Mouse (Mus musculus): Measurements from ENCODE around the gene Il6.
"Not testable (repeated sequence)": the region's sequence is repeated elsewhere in the genome, so short reads cannot be mapped to it uniquely, and the experiment has no call there.

The Il6 gene

GRCm38 (mm10) chr5:30012726-30013503 is at the start of gene Il6:
TSS of gene Il6 (plus strand) at chr5:30013114.
- peak; percentile 62 to 89 for DNase-seq (ENCODE audit: low spot score in 2 of 2)

- no peak for DNase-seq (ENCODE audit: low spot score in 2 of 2)
These were observed 49.4 kb upstream of the Il6 start for GRCm38 (mm10) chr5:29963488-29963887.

DNA sequence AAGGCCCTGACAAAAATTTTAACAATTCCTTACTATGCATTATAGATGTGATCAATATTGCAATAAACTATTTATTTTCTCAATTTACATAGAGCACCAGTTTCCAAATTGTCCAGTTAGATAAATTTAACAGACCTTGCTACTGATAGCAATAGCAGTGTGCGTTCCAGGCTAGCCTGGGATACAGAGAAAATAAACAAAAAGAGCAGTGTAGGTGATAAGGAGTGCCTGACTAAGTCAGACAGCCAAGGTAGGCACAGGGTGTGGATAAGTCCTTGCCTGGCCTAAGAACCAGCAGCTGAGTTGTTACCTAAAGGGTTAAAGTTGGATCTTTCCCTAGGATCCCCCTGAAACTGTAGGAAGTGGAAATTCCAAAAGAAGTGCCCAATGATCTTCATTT is 42.7 kb upstream of the Il6 start:
- DNase-seq (ENCODE audit: low spot score in 2 of 2), result no peak

DNA sequence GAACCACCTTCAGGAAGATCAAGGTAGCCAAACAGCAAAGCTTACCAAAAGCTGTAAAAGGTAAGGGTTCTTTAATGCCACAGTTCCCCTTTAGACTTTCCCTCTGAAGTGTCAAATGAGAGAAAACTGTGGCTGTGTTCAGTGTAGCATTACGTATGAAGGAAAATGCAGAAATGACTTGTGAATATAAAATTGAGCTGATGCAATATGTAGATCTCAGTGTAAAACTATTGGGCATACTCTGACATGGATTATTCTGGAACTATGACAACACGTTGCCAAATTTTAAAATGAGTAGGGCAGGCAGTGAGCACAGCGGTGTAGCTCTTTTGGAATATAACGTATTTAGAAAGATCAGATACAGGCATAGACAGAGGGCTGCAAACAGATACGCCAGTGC is 40.1 kb upstream of the Il6 start:
- DNase-seq (ENCODE audit: low spot score in 2 of 2), result no peak

DNA sequence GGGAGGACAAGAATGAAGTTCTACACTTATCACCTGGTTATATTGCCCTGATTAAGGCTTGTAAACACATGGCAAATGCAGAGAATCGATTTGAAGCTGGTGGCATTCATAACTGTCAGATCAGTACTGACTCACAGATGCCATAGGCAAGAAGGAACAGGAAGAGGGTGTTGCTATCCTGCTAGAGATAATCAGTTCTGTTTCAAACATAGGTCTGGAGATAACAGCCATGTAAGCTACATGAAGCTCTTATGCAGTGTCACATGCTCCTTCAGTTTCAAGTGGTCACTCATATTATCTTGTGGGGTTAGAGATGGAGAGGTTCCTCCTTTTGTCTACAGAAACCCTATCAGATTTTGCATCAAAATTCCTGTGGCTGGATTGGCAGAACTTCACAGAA is 39.4 kb upstream of the Il6 start:
- DNase-seq (ENCODE audit: low spot score in 2 of 2), result no peak

GRCm38 (mm10) chr5:29974115-29974514 is 38.8 kb upstream of the Il6 start:
- DNase-seq (ENCODE audit: low spot score in 2 of 2), result no peak

- DNase-seq (ENCODE audit: low spot score in 2 of 2), result no peak
These were observed 19.3 kb upstream of the Il6 start for GRCm38 (mm10) chr5:29993583-29993982.

DNA sequence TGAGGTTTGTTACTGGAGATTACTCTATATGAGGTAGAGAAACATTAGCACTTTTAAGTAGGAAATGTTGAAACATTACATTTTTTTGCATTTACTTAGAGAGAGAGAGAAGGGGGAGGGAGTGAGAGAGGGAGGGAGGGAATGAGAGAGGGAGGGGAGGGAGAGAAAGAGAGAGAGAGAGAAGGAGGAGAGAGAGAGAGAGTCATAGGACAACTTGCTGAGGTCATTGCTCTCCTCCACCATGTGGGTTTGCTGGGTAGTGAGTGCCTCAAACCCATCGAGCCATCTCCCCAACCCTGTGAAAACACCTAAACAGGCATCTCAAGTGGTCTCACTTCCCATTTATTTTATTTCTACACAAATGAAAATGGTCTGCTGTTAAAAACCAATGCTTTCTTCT is 18.6 kb upstream of the Il6 start:
- no peak for DNase-seq (ENCODE audit: low spot score in 2 of 2)

- DNase-seq (ENCODE audit: low spot score in 2 of 2), result no peak
These were observed 15.6 kb upstream of the Il6 start for GRCm38 (mm10) chr5:29997351-29997750.

- no peak for DNase-seq (ENCODE audit: low spot score in 2 of 2)
These were observed 12.0 kb upstream of the Il6 start for GRCm38 (mm10) chr5:30000921-30001320.

- no peak for DNase-seq (ENCODE audit: low spot score in 2 of 2)
These were observed 1.7 kb downstream of the Il6 start for GRCm38 (mm10) chr5:30014580-30014979.

DNA sequence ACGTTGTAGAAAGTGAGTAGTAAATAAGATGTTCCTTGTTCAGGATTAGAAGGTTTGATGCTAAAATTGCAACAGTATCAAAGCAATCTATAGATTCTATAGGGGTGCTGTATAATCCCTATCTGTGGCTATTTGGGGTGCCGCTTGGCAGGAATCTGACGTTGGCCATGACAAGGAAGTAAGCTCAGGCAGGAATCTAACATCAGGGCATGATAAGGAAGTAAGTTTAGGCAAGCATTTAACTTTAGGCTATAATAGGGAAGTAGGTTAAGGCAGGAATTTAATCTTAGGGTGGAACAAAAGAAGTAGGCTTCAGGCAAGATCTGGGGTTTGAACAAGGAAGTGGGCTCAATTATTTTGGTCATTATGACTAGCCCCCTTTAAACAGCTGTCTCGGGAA is 22.9 kb downstream of the Il6 start:
- DNase-seq (ENCODE audit: low spot score in 2 of 2), result not testable (repeated sequence)

DNA sequence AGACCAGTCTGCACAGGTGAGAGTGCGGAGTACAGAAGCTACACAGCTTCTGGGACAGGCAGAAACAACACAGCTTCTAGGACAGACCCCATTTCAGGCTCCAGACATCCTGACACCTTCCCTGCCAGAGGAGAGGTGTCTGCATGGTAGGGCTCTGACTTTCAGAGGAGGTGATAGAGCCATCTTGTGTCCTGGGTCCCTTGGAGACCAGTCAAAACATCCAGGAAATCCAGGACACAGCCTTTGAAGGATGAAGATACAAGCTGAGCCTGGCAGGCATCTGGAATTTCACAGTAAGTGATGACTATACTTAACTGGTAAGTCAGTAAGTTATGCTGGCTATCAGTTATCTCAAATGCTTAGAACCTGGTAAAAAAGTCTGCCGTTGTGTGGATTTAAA is 24.2 kb downstream of the Il6 start:
- DNase-seq (ENCODE audit: low spot score in 2 of 2), result not testable (repeated sequence)

GRCm38 (mm10) chr5:30039324-30039723 is 26.4 kb downstream of the Il6 start:
- not testable (repeated sequence) for DNase-seq (ENCODE audit: low spot score in 2 of 2)

GRCm38 (mm10) chr5:30039841-30040240 is 26.9 kb downstream of the Il6 start:
- not testable (repeated sequence) for DNase-seq (ENCODE audit: low spot score in 2 of 2)

GRCm38 (mm10) chr5:30058216-30058731 is 45.4 kb downstream of the Il6 start:
- DNase-seq (ENCODE audit: low spot score in 2 of 2), result no peak

DNA sequence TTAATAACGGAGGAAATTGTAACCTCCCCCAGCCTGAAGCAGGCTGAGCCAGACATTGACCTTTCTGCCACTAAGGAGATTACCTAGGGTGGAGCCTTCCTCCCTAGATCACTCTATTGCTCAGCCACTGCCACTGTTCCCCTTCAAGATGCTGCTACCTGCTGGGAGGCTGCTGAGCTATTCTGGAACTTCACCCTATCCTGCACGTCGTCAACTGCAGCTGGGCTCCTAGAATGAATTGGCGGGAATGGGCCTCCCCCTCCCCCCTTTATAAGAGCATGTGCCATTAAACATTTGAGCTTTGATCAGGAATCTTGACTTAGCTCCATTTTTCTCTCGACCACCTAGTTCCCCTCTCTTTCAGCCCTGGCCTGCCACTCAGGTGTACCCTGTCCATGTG is 46.7 kb downstream of the Il6 start:
- not testable (repeated sequence) for DNase-seq (ENCODE audit: low spot score in 2 of 2)

DNA sequence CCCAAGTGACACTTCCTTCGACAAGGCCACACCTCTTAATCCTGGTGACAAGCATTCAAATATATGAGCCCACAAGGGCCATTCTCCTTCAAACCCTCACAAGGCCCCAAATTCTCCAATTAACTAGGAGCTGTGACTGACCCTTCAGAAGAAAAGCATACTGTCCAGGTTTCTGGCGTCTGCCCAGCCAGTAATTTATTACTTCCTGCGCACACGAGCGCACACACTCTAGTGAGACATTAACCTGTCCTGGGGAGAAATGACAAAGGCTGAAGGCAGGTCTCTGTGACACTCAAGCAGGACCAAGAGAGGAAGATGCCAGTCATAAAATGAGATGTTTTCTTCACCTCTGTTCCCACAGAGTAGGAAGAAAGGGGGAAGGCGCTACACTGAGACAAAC is 54.8 kb downstream of the Il6 start:
- no peak for DNase-seq (ENCODE audit: low spot score in 2 of 2)

All from cerebellum, postnatal 4 days (tissue).